Mouse (Mus musculus) liver, embryonic 15.5 days (tissue): ENCODE measurements around the gene Dusp3. TPM values are rescaled to one million over a fixed set of nuclear protein-coding genes. Genes with fewer than 3 reads are reported as not detected.
A peak's percentile ranks its signal among the peaks of the same experiment; 100 is the strongest.

ENCODE experiments used
- ATAC-seq: fragments of 200-750 bp; cut with Nextera tagmentation; 2 replicates; pipeline ENCODE4 v1.8.0; 2017; ENCODE audit warnings: moderate number of reproducible peaks, mild to moderate bottlenecking, moderate library complexity; ENCODE audit not compliant: insufficient read depth
- H3K27ac ChIP-seq: fragments of 300-500 bp; sonication (generic); replicated peaks from 2 replicates; pipeline ENCODE4 v1.5.1; 2015; ENCODE audit warnings: mild to moderate bottlenecking, inconsistent platforms
- H3K27me3 ChIP-seq: fragments of 300-500 bp; sonication (generic); 2 replicates; pipeline ENCODE4 v1.6.1; 2015; ENCODE audit warnings: mild to moderate bottlenecking, inconsistent platforms
- H3K36me3 ChIP-seq: fragments of 300-500 bp; sonication (generic); replicated peaks from 2 replicates; pipeline ENCODE4 v1.6.1; 2015; ENCODE audit warnings: moderate library complexity, mild to moderate bottlenecking, inconsistent platforms
- H3K4me1 ChIP-seq: fragments of 300-500 bp; sonication (generic); replicated peaks from 2 replicates; pipeline ENCODE4 v1.6.1; 2015; ENCODE audit warnings: inconsistent platforms
- H3K4me2 ChIP-seq: fragments of 300-500 bp; sonication (generic); 2 replicates; pipeline ENCODE4 v1.6.1; 2015; ENCODE audit warnings: moderate library complexity, mild to moderate bottlenecking, inconsistent platforms
- H3K4me3 ChIP-seq: fragments of 300-500 bp; sonication (generic); replicated peaks from 2 replicates; pipeline ENCODE4 v1.5.1; 2015; ENCODE audit warnings: mild to moderate bottlenecking, inconsistent platforms
- H3K9ac ChIP-seq: fragments of 300-500 bp; sonication (generic); 2 replicates; pipeline ENCODE4 v1.6.1; 2015; ENCODE audit warnings: moderate library complexity, mild to moderate bottlenecking, inconsistent platforms
- H3K9me3 ChIP-seq: fragments of 300-500 bp; sonication (generic); replicated peaks from 2 replicates; pipeline ENCODE4 v1.6.1; 2016; ENCODE audit warnings: inconsistent platforms
- WGBS: fragments of 180-500 bp; shearing (Covaris S2); methylation state at CpG from one replicate; pipeline ENCODE4 v1.1.7; 2015; ENCODE audit warnings: mixed read lengths; ENCODE audit not compliant: insufficient replicate concordance; 5-methylcytosine and 5-hydroxymethylcytosine counted together
- polyA plus RNA-seq: library from polyadenylated mRNA; unstranded; fragments of >200 nt; fragmentation: Nextera tagmentation; extraction: Ambion mirVana; gene quantifications from 2 replicates; pipeline ENCODE4 v1.2.1, GENCODE M21; 2015

Dusp3 gene
- 7.8 and 8.0 TPM in 2 replicates for polyA plus RNA-seq

DNA sequence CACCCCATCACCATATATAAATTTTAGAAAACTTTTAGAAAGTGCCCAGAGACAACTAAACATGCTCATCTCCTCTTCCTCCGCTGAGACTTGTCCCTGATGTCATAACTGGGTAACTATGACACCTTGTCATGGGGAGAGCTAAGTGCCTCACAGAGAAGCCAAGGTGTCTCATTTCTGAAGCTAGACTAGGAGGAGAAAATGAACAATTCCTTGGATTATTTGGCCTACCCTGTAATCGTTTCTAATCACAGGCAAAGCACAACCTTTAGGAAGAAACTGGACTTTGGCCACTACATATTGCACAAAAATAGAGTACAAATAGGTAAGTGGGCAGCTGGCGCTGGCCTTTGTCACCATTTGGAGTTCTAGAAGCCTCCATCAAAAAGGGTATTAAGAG lies at the start of gene Dusp3:
Dusp3 (minus strand) TSS at position 101 of the 400 bp plus-strand sequence.
- H3K4me2 ChIP-seq: no peak within 1 kb of the TSS
- peaks cover 59% of the 10 kb centered on the region for H3K27me3 ChIP-seq
- ATAC-seq: no peak
- no peak within 1 kb of the TSS for H3K27ac ChIP-seq
- no peak within 1 kb of the TSS; the same call in 1 of the 2 replicates for H3K9ac ChIP-seq
- H3K4me3 ChIP-seq: no peak within 1 kb of the TSS
- H3K9me3 ChIP-seq: no peaks in the 10 kb centered on the region
- peaks cover 29% of the 10 kb centered on the region for H3K4me1 ChIP-seq
- H3K36me3 ChIP-seq: no peaks in the 10 kb centered on the region
- WGBS: 52% methylated on average over 3 of the region's 3 CpGs

DNA sequence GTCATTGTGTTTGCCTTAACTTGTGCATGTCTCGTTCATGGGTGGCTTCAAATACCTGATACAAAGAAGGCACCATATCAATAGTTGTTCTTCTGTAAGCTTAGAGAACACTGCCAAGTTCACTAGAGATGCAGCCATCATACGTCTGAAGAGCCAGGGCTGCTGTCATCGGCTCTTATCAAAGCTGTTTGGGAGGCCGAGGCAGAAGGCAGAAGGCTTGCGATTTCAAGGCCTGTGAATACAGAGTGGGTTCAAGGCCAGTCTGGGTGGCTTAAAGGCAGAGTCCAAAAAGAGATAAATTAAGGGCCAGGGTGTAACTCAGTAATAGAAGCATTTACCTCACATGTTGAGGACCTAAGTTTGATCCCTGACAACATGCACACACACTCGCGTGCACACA lies 49.5 kb upstream of the Dusp3 start:
- Histone ChIP-seq H3K27ac (no peak overlapping the region), H3K4me3 (no peak overlapping the region), H3K4me2 (no peak overlapping the region), H3K4me1 (no peaks in the 10 kb centered on the region), H3K36me3 (no peaks in the 10 kb centered on the region), H3K9ac (no peak overlapping the region), H3K9me3 (no peaks in the 10 kb centered on the region), H3K27me3 (peaks cover 16% of the 10 kb centered on the region)
- WGBS: 62% methylated on average over 7 of the region's 7 CpGs
- ATAC-seq: no peak

- Histone ChIP-seq H3K4me1 (no peaks in the 10 kb centered on the region; the same call in 1 of the 2 replicates), H3K27me3 (peaks cover 20% of the 10 kb centered on the region), H3K9me3 (no peaks in the 10 kb centered on the region), H3K9ac (no peak overlapping the region), H3K36me3 (no peaks in the 10 kb centered on the region), H3K4me3 (no peak overlapping the region), H3K4me2 (no peak overlapping the region), H3K27ac (no peak overlapping the region)
- WGBS: 69% methylated on average over 5 of the region's 5 CpGs
- no peak for ATAC-seq
Measured at GRCm38 (mm10) chr11:102035456-102035960, 48.7 kb upstream of the Dusp3 start.

- Histone ChIP-seq H3K9ac (no peak overlapping the region), H3K27ac (no peak overlapping the region), H3K4me1 (peaks cover 6% of the 10 kb centered on the region), H3K36me3 (no peaks in the 10 kb centered on the region), H3K9me3 (no peaks in the 10 kb centered on the region), H3K4me2 (no peak overlapping the region), H3K4me3 (no peak overlapping the region), H3K27me3 (peaks cover 25% of the 10 kb centered on the region)
- ATAC-seq: no peak
- 73% methylated on average over 8 of the region's 8 CpGs for WGBS
Measured at GRCm38 (mm10) chr11:102034887-102035286, 48.1 kb upstream of the Dusp3 start.

DNA sequence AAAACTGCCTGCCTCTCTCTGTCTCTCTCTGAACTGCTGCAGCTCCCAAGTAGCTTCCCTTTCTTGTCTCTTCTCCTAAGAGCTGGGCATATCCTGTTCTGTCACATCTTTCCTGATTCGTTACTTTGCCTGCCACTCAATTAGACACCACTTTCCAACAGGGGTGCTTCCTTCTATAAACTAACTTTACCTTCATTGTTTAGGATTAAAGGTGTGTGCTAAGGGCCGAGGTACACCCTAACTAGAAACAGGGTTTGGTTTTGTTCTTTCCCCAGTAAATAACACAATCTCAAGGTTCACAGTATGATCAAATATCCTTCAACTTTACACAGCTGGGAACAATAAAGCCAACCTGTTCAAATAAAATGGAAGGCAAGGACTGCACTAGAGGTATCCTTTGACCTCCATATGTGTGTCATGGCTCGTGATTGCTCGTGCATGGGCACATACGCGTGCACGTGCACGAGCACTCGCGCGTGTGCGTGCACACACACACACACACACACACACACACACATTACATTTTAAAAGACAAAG lies 46.3 kb upstream of the Dusp3 start:
- 67% methylated on average over 12 of the region's 12 CpGs for WGBS
- Histone ChIP-seq H3K27me3 (peaks cover 39% of the 10 kb centered on the region), H3K4me3 (no peak overlapping the region), H3K9me3 (no peaks in the 10 kb centered on the region), H3K36me3 (no peaks in the 10 kb centered on the region), H3K27ac (no peak overlapping the region), H3K4me1 (peaks cover 14% of the 10 kb centered on the region), H3K9ac (no peak overlapping the region), H3K4me2 (no peak overlapping the region)
- no peak for ATAC-seq

GRCm38 (mm10) chr11:102031149-102031548 lies 44.3 kb upstream of the Dusp3 start:
- Histone ChIP-seq H3K4me1 (peaks cover 29% of the 10 kb centered on the region), H3K9ac (no peak overlapping the region), H3K27ac (no peak overlapping the region), H3K4me2 (no peak overlapping the region), H3K4me3 (no peak overlapping the region), H3K27me3 (peaks cover 47% of the 10 kb centered on the region), H3K9me3 (no peaks in the 10 kb centered on the region), H3K36me3 (no peaks in the 10 kb centered on the region)
- ATAC-seq: no peak
- WGBS: 64% methylated on average over 7 of the region's 7 CpGs

DNA sequence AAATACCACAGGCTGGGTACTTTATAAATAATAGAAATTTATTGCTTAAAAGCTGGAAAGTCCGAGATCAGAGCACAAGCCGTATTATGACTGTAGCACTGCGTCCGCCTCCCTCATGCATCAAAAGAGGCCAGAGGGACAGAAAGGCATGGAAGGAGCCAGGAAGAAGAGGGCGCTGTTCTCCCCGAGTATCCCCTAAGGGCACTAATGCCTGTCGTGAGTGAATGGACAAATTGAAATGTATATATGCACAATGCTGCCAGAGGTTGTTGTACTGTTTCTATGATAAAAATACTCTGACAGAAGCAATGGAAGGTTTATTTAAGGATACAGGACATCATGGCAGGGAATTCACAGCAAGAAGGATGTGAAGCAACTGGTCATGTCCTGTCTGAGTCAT lies 43.2 kb upstream of the Dusp3 start:
- peaks cover 59% of the 10 kb centered on the region for H3K27me3 ChIP-seq
- no peak overlapping the region for H3K9ac ChIP-seq
- H3K4me2 ChIP-seq: no peak overlapping the region
- no peaks in the 10 kb centered on the region for H3K36me3 ChIP-seq
- H3K9me3 ChIP-seq: no peaks in the 10 kb centered on the region
- no peak for ATAC-seq
- 46% methylated on average over 7 of the region's 7 CpGs for WGBS
- no peak overlapping the region for H3K4me3 ChIP-seq
- no peak overlapping the region for H3K27ac ChIP-seq
- peaks cover 31% of the 10 kb centered on the region for H3K4me1 ChIP-seq

DNA sequence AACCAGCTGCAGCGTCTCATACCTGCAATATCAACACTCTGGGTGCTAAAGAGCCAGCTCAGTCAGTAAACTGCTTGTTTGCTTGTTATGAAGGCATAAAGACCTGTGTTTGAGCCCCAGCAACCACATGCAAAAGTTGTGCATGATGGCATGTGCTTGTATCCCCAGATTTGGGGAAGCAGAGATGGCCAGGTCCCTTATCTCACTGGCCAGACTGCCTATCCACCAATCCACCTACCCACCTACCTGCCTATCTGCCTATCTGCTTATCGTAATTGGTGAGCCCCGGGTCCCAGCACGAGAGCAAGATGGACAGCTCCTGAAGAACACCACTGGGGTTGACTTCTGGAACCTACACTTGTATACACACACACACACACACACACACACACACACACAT lies 42.5 kb upstream of the Dusp3 start:
- Histone ChIP-seq H3K9ac (no peak overlapping the region), H3K4me3 (no peak overlapping the region), H3K4me2 (no peak overlapping the region), H3K9me3 (no peaks in the 10 kb centered on the region), H3K27me3 (peaks cover 63% of the 10 kb centered on the region), H3K36me3 (no peaks in the 10 kb centered on the region), H3K27ac (no peak overlapping the region), H3K4me1 (peaks cover 31% of the 10 kb centered on the region)
- no peak for ATAC-seq
- WGBS: 25% methylated on average over 4 of the region's 4 CpGs

DNA sequence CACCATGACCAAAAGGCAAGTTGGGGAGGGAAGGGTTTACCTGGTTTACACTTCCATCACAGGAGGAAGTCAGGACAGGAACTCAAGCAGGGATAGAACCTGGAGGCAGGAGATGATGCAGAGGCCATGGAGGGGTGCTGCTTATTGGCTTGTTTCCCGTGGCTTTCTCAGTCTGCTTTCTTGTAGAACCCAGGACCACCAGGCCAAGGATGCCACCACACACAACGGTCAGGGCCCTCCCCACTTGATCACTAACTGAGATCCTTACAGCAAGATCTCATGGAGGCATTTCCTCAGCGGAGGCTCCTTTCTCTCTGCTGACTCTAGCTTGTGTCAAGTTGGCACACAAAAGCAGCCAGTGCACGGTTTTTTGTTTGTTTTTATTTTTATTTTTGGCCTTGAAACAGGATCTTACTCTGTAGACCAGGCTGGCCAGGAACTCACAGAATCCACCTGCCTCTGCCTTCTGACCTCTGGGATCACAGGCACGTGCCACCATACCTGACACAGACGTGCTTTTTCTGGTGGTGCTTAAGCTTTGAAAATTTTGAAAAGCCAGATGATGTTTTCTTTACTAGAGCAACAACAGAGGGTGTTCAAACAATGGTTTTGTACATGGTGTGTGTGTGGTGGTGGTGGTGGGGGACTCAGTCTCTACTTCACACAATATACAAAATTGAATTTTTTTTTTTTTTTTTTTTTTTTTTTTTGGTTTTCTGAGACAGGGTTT lies 41.4 kb upstream of the Dusp3 start, which contains the start of gene Mpp3:
Mpp3 (minus strand) TSS at position 375 of the 730 bp plus-strand sequence.
- H3K4me3 ChIP-seq: no peak within 1 kb of the TSS
- ATAC-seq: no peak
- 60% methylated on average over 6 of the region's 6 CpGs for WGBS

DNA sequence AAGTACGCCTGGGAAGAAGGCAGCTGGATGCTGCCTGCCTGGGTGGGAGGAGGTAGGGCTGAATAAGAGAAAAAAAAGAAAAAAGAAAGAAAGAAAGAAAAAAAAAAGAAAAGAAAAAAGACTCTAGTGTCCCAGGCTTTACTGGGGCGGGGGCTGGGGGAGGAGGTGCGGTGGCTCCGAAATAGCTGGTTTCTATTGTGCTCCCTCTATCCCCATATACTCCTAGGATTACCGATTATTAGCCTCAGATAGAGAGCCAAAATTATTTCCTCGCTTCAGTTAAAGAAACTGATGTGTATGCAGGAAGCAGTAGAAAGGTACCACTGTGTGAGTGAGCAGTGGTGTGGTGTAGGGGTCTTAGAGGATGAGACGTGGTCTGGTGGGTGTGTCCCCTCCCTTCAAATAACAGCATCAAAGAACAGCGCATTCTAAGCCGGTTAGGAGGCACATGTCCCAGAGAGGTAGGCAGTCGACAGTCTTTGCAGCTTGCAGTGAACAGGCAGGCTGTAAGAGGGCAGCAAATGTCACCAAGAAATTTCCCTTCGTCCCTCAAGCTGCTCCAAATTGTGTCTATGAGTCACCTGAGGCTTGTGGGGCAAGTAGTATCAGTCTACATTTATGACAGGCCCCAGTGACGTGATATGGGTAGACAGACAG lies 40.7 kb upstream of the Dusp3 start:
- ATAC-seq: no peak
- Histone ChIP-seq H3K9me3 (no peaks in the 10 kb centered on the region), H3K9ac (no peak overlapping the region), H3K4me1 (peaks cover 31% of the 10 kb centered on the region), H3K4me3 (peak overlapping the region; percentile 56; the same call in 1 of the 2 replicates), H3K27me3 (peaks cover 76% of the 10 kb centered on the region), H3K27ac (no peak overlapping the region), H3K4me2 (peak overlapping the region; percentile 81), H3K36me3 (no peaks in the 10 kb centered on the region)
- WGBS: 9% methylated on average over 12 of the region's 12 CpGs

More for the DNA sequence above, 41.4 kb upstream of the Dusp3 start, which contains the start of gene Mpp3:
- Histone ChIP-seq H3K9ac (no peak within 1 kb of the TSS), H3K4me1 (peaks cover 31% of the 10 kb centered on the region), H3K27ac (no peak within 1 kb of the TSS), H3K4me2 (peak within 1 kb of the TSS; percentile 81), H3K9me3 (no peaks in the 10 kb centered on the region), H3K27me3 (peaks cover 72% of the 10 kb centered on the region), H3K36me3 (no peaks in the 10 kb centered on the region)
